Mouse (Mus musculus) layer of hippocampus, adult 2 months (tissue): ENCODE data around the gene Litaf. TPM values are rescaled to one million over a fixed set of nuclear protein-coding genes. Genes with fewer than 3 reads are reported as not detected.
A peak's percentile ranks its signal among the peaks of the same experiment; 100 is the strongest.

Experiments
- DNase-seq, 2 experiments: peaks; one replicate each; pipeline ENCODE4 v3.0.0; 2022; ENCODE audit warnings: low spot score in 2 of 2
- H3K27ac ChIP-seq: fragments of 200-600 bp; 2 replicates; pipeline ENCODE4 v1.8.1; 2022
- H3K4me3 ChIP-seq: fragments of 200-600 bp; 2 replicates; pipeline ENCODE4 v1.8.1; 2022; ENCODE audit warnings: mild to moderate bottlenecking
- CTCF ChIP-seq: fragments of 200-600 bp; conservative IDR thresholded peaks from 2 replicates; pipeline ENCODE4 v1.8.1; 2022; ENCODE audit warnings: antibody characterized with exemption, mild to moderate bottlenecking, moderate library complexity
- total RNA-seq, 2 experiments: library from RNA; stranded (reverse); gene quantifications; 2 replicates each; pipeline ENCODE4 v1.2.3; 2021

Gene Litaf
- total RNA-seq, 2 experiments from 2014 or later, result 14.1 to 14.5 TPM

- DNase-seq, result no peak
- TF ChIP-seq CTCF, result peak; percentile 7; the same call in 1 of the 2 replicates
- H3K4me3 ChIP-seq, result peak overlapping the region; percentile 65
- peak overlapping the region; percentile 83 for H3K27ac ChIP-seq
Observed at GRCm38 (mm10) chr16:10992090-10993031, 73.6 kb downstream of the Litaf start.

GRCm38 (mm10) chr16:10991737-10992089 lies 74.2 kb downstream of the Litaf start:
- TF ChIP-seq CTCF, result no peak
- Histone ChIP-seq H3K4me3 (peak overlapping the region; percentile 65), H3K27ac (no peak overlapping the region; the same call in 1 of the 2 replicates)
- DNase-seq, result no peak

GRCm38 (mm10) chr16:10990763-10991162 lies 75.2 kb downstream of the Litaf start:
- H3K4me3 ChIP-seq, result no peak overlapping the region
- no peak for DNase-seq
- no peak for TF ChIP-seq CTCF

GRCm38 (mm10) chr16:10989896-10990295 lies 76.1 kb downstream of the Litaf start:
- DNase-seq, result no peak
- peak; percentile 57 for TF ChIP-seq CTCF
- H3K4me3 ChIP-seq, result no peak overlapping the region
- H3K27ac ChIP-seq, result no peak overlapping the region

More at GRCm38 (mm10) chr16:10990763-10991162, 75.2 kb downstream of the Litaf start:
- H3K27ac ChIP-seq, result no peak overlapping the region

- DNase-seq, result no peak
- no peak for TF ChIP-seq CTCF
- Histone ChIP-seq H3K4me3 (no peak overlapping the region), H3K27ac (no peak overlapping the region)
Observed at GRCm38 (mm10) chr16:10989361-10989760, 76.6 kb downstream of the Litaf start.

- H3K4me3 ChIP-seq, result no peak overlapping the region
- no peak for TF ChIP-seq CTCF
- DNase-seq, result no peak
- H3K27ac ChIP-seq, result no peak overlapping the region
Observed at GRCm38 (mm10) chr16:10988261-10988660, 77.7 kb downstream of the Litaf start.

- TF ChIP-seq CTCF, result no peak
- Histone ChIP-seq H3K4me3 (no peak overlapping the region), H3K27ac (no peak overlapping the region)
- no peak for DNase-seq
Observed at GRCm38 (mm10) chr16:10984534-10984933, 81.4 kb downstream of the Litaf start.

- no peak for DNase-seq
- Histone ChIP-seq H3K27ac (no peak overlapping the region), H3K4me3 (no peak overlapping the region)
- no peak for TF ChIP-seq CTCF
Observed at GRCm38 (mm10) chr16:10981493-10982070, 84.4 kb downstream of the Litaf start.

GRCm38 (mm10) chr16:10979064-10979803 lies 86.7 kb downstream of the Litaf start:
- H3K27ac ChIP-seq, result peak overlapping the region; percentile 43; the same call in 1 of the 2 replicates
- TF ChIP-seq CTCF, result no peak
- DNase-seq, result no peak
- no peak overlapping the region for H3K4me3 ChIP-seq

GRCm38 (mm10) chr16:10977877-10978276 lies 88.1 kb downstream of the Litaf start:
- TF ChIP-seq CTCF, result no peak
- DNase-seq, result no peak
- Histone ChIP-seq H3K4me3 (no peak overlapping the region), H3K27ac (no peak overlapping the region)

GRCm38 (mm10) chr16:10976202-10976631 lies 89.7 kb downstream of the Litaf start:
- no peak for DNase-seq
- Histone ChIP-seq H3K4me3 (no peak overlapping the region), H3K27ac (no peak overlapping the region)
- no peak for TF ChIP-seq CTCF

GRCm38 (mm10) chr16:10974939-10975338 lies 91.0 kb downstream of the Litaf start:
- no peak for TF ChIP-seq CTCF
- no peak for DNase-seq
- no peak overlapping the region for H3K4me3 ChIP-seq
- no peak overlapping the region for H3K27ac ChIP-seq

- no peak overlapping the region for H3K4me3 ChIP-seq
- H3K27ac ChIP-seq, result no peak overlapping the region
- peak; percentile 46 to 53 for DNase-seq
- no peak for TF ChIP-seq CTCF
Observed at GRCm38 (mm10) chr16:10974037-10974446, 91.9 kb downstream of the Litaf start.
